Mouse (Mus musculus) midbrain, embryonic 12.5 days (tissue): Measurements from ENCODE around the gene Sox5. TPM values are rescaled to one million over a fixed set of nuclear protein-coding genes. Genes with fewer than 3 reads are reported as not detected.

Experiments
- ATAC-seq: fragments of 200-750 bp; cut with Nextera tagmentation; 2 replicates; pipeline ENCODE4 v1.8.0; 2017; ENCODE audit warnings: low read depth, moderate TSS enrichment, moderate library complexity; ENCODE audit not compliant: low FRiP score
- H3K27ac ChIP-seq: fragments of 300-500 bp; sonication (generic); replicated peaks from 2 replicates; pipeline ENCODE4 v1.5.1; 2016; ENCODE audit warnings: mild to moderate bottlenecking
- H3K27me3 ChIP-seq: fragments of 300-500 bp; sonication (generic); 2 replicates; pipeline ENCODE4 v1.6.1; 2016; ENCODE audit warnings: mild to moderate bottlenecking
- H3K36me3 ChIP-seq: fragments of 300-500 bp; sonication (generic); 2 replicates; pipeline ENCODE4 v1.6.1; 2016
- H3K4me1 ChIP-seq: fragments of 300-500 bp; sonication (generic); 2 replicates; pipeline ENCODE4 v1.6.1; 2016
- H3K4me2 ChIP-seq: fragments of 300-500 bp; sonication (generic); replicated peaks from 2 replicates; pipeline ENCODE4 v1.6.1; 2016; ENCODE audit warnings: mild to moderate bottlenecking, moderate library complexity
- H3K4me3 ChIP-seq: fragments of 300-500 bp; sonication (generic); 2 replicates; pipeline ENCODE4 v1.5.1; 2016; ENCODE audit warnings: mild to moderate bottlenecking
- H3K9ac ChIP-seq: fragments of 300-500 bp; sonication (generic); replicated peaks from 2 replicates; pipeline ENCODE4 v1.6.1; 2016; ENCODE audit warnings: mild to moderate bottlenecking, moderate library complexity
- H3K9me3 ChIP-seq: fragments of 300-500 bp; sonication (generic); 2 replicates; pipeline ENCODE4 v1.6.1; 2016; ENCODE audit warnings: mild to moderate bottlenecking
- WGBS: fragments of 180-500 bp; shearing (Covaris S2); methylation state at CpG from one replicate; pipeline ENCODE4 v1.1.7; 2016; 5-methylcytosine and 5-hydroxymethylcytosine counted together
- polyA plus RNA-seq: library from polyadenylated mRNA; unstranded; fragments of >200 nt; fragmentation: Nextera tagmentation; extraction: Ambion mirVana; gene quantifications from 2 replicates; pipeline ENCODE4 v1.2.1, GENCODE M21; 2016

Gene Sox5
- polyA plus RNA-seq, 1 experiment from 2014 or later: 46.8 TPM

- Histone ChIP-seq H3K9ac (no peak overlapping the region), H3K36me3 (no peaks in the 10 kb centered on the region), H3K27me3 (peaks cover 3% of the 10 kb centered on the region; the same call in 1 of the 2 replicates), H3K4me2 (no peak overlapping the region), H3K4me3 (no peak overlapping the region), H3K9me3 (no peaks in the 10 kb centered on the region), H3K27ac (no peak overlapping the region), H3K4me1 (peaks cover 12% of the 10 kb centered on the region)
- ATAC-seq: no peak
- WGBS: 70% methylated on average over 8 of the region's 8 CpGs
Measured at GRCm38 (mm10) chr6:144596536-144597210, 185.1 kb downstream of the Sox5 start.

GRCm38 (mm10) chr6:144584854-144585253, 196.9 kb downstream of the Sox5 start:
- no peak overlapping the region for H3K4me2 ChIP-seq
- no peak overlapping the region for H3K9ac ChIP-seq
- no peak overlapping the region for H3K4me3 ChIP-seq
- no peaks in the 10 kb centered on the region; the same call in 1 of the 2 replicates for H3K4me1 ChIP-seq
- 57% methylated on average over 5 of the region's 5 CpGs for WGBS
- no peaks in the 10 kb centered on the region for H3K36me3 ChIP-seq
- H3K27ac ChIP-seq: no peak overlapping the region
- no peaks in the 10 kb centered on the region for H3K27me3 ChIP-seq
- ATAC-seq: no peak
- H3K9me3 ChIP-seq: no peaks in the 10 kb centered on the region

DNA sequence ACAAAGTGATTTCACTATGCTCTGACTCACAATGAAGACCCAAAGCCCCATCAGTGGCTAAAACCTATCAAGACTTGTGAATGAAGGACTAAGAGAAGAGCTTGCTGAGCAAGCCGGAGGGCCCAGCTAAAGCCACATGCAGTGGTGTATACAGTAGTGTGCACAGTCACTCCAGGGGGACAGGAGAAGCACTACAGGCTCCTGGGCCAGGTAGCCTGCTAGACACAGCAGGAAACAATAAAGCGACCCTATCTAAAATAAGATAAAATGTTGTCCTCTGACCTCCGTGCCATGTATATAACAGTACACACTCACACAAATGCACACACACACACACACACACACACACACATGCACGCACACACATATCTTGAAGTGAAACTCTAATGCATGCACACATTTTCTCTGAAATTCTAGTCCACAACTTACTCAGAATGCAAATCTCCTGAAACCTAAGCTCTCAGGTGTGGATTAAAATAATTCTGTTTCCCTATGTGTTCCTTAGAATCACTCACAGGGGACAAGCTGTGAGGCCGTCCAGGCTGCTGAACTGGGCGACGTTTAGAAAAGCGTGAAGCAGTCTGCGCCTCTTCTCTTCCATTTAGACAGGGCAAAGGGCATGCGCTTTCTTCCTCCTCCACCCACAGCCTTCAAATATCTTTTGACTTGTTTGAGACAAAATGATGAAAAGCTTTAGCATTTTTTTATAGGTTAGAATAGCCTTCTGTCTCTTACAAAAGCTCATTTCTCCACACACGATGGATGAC, 197.5 kb downstream of the Sox5 start:
- Histone ChIP-seq H3K27ac (no peak overlapping the region), H3K9me3 (no peaks in the 10 kb centered on the region), H3K27me3 (no peaks in the 10 kb centered on the region), H3K4me1 (peaks cover 4% of the 10 kb centered on the region), H3K4me2 (no peak overlapping the region), H3K4me3 (no peak overlapping the region), H3K36me3 (no peaks in the 10 kb centered on the region), H3K9ac (no peak overlapping the region)
- WGBS: 52% methylated on average over 11 of the region's 11 CpGs
- ATAC-seq: no peak

DNA sequence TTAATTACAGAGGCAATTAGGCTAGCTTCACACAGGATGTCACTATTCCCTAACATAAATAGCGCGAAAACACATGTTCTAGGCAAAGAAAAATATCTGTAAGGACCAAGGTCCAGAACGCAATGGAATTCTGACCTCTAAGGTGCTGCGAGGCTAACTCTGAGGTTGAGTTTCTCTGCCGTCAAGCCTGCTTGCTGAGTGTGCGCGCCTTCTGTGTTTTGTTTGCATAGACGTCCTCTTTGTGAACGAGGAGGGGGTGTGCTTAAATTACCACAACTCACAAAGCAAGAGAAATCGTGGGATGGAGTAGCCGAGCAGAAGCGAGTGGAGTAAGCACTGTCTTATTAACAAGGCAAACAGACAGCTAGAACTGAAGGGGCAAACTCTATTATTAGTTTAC, 202.5 kb downstream of the Sox5 start:
- H3K4me3 ChIP-seq: no peak overlapping the region
- 48% methylated on average over 12 of the region's 12 CpGs for WGBS
- ATAC-seq: no peak
- H3K27ac ChIP-seq: no peak overlapping the region
- H3K4me1 ChIP-seq: peaks cover 9% of the 10 kb centered on the region
- H3K36me3 ChIP-seq: no peaks in the 10 kb centered on the region
- no peaks in the 10 kb centered on the region for H3K27me3 ChIP-seq
- H3K9me3 ChIP-seq: no peaks in the 10 kb centered on the region
- H3K9ac ChIP-seq: no peak overlapping the region
- no peak overlapping the region for H3K4me2 ChIP-seq

DNA sequence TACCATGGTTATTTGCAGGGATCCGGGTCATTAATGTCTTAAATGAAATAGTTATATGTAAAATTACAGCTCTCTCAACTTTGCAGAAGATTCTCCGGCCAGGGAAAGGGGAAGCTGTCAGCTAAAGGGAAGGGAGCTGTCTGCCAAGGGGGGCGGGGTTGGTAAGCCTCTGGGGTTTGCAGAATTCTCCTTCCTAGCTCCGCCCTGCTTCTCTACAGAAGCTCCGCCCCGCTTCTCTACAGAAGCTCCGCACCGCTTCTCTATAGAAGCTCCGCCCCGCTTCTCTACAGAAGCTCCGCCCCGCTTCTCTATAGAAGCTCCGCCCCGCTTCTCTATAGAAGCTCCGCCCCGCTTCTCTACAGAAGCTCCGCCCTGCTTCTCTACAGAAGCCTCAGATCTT, 210.9 kb downstream of the Sox5 start:
- ATAC-seq: no peak

DNA sequence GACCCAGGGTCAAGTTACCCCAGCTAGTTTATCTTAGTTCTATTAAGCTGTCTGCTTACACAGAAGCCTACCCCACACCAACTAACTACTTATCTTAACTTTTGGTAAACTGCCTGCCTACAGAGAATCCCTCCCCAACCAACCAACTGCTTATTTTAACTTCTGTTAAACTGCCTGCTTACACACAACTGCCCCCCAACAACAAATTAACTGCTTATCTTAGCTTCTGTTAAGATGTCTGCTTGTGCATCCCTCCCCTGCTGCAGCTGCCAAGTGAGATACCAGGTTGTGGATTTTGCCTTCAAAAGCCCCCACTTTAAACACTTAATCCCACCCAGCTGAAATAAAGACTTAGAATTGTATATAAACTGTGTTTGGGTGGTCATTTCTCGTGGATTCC, 215.9 kb downstream of the Sox5 start:
- Histone ChIP-seq H3K27ac (no peak overlapping the region), H3K9ac (no peak overlapping the region), H3K27me3 (no peaks in the 10 kb centered on the region), H3K4me2 (no peak overlapping the region), H3K36me3 (no peaks in the 10 kb centered on the region), H3K9me3 (0 out of 2 replicates have a peak, but pooled peaks cover 2% of the 10 kb centered on the region), H3K4me3 (no peak overlapping the region), H3K4me1 (no peaks in the 10 kb centered on the region)
- 74% methylated on average over 1 of the region's 1 CpGs for WGBS
- ATAC-seq: no peak

More for the DNA sequence above, 210.9 kb downstream of the Sox5 start:
- Histone ChIP-seq H3K27ac (no peak overlapping the region), H3K9me3 (no peaks in the 10 kb centered on the region), H3K27me3 (no peaks in the 10 kb centered on the region), H3K9ac (no peak overlapping the region), H3K4me3 (no peak overlapping the region), H3K4me1 (peaks cover 3% of the 10 kb centered on the region; the same call in 1 of the 2 replicates), H3K4me2 (no peak overlapping the region), H3K36me3 (no peaks in the 10 kb centered on the region)
- WGBS: 65% methylated on average over 17 of the region's 17 CpGs

DNA sequence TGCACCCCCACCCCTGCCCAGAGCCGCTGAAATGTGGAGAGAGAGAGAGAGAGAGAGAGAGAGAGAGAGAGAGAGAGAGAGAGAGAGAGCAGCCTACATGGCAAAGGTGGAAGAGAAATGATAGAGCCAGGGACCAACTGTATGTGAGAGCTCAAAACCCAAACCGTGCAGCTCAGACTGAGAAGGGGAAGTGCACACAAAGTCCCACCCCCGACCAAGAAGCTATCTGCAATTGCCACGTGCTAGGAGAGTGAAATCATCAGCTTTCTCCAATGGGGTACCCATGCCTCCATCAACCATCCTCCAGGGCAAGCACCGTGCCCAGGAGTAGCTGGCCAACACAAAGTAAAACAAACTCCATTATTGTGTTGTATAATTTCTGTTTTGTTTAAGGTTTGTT, 220.1 kb downstream of the Sox5 start:
- WGBS: 88% methylated on average over 5 of the region's 5 CpGs
- no peak overlapping the region for H3K4me3 ChIP-seq
- H3K4me1 ChIP-seq: peaks cover 6% of the 10 kb centered on the region; the same call in 1 of the 2 replicates
- no peak for ATAC-seq
- no peak overlapping the region for H3K9ac ChIP-seq
- H3K27ac ChIP-seq: no peak overlapping the region
- H3K27me3 ChIP-seq: no peaks in the 10 kb centered on the region
- no peaks in the 10 kb centered on the region for H3K36me3 ChIP-seq
- H3K9me3 ChIP-seq: 0 out of 2 replicates have a peak, but pooled peaks cover 2% of the 10 kb centered on the region
- no peak overlapping the region for H3K4me2 ChIP-seq

DNA sequence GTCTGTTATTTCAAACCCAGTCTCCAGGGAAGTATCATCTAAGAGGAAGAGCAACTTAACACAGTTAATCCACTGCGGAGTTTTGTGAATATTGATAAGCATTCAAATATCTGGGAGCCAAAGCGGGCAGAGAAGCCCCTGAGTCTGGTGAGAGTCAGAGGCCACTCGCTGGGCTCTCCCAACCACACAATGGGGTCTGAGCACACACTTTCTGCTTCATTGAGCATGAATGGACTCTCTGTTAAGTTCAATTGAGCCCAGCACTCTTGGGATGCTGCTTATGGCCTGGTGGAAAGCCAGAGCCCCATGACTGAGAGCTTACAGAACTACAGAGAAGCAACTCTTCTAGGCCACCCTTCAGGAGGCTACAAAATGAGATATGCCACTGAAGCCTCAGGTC, 221.6 kb downstream of the Sox5 start:
- no peak overlapping the region for H3K27ac ChIP-seq
- H3K27me3 ChIP-seq: no peaks in the 10 kb centered on the region
- peaks cover 6% of the 10 kb centered on the region; the same call in 1 of the 2 replicates for H3K4me1 ChIP-seq
- H3K9me3 ChIP-seq: 0 out of 2 replicates have a peak, but pooled peaks cover 2% of the 10 kb centered on the region
- H3K4me3 ChIP-seq: no peak overlapping the region
- H3K4me2 ChIP-seq: no peak overlapping the region
- no peak overlapping the region for H3K9ac ChIP-seq
- no peaks in the 10 kb centered on the region for H3K36me3 ChIP-seq
- WGBS: 23% methylated on average over 3 of the region's 3 CpGs
- no peak for ATAC-seq

DNA sequence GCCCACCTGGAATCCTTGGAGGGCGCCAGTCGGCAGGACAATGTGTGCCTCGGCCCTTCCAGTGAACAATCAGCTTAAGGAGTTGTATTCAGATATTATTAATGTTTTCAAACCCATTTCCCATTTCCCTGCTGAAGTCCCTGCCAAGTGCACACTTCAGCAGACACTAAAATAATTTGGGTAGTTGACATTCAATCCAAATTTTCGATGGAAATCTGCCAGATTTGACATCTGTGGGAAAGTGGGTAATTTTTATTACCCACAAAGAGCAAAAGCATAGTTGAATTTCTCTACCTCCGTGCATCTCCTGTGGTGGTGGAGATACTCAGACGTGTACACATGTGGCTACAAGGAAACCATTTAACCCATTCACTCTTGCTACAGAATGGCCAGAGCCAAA, 228.3 kb downstream of the Sox5 start:
- Histone ChIP-seq H3K9me3 (no peaks in the 10 kb centered on the region), H3K9ac (no peak overlapping the region), H3K27me3 (no peaks in the 10 kb centered on the region), H3K4me2 (no peak overlapping the region), H3K4me1 (0 out of 2 replicates have a peak, but pooled peaks cover 3% of the 10 kb centered on the region), H3K36me3 (no peaks in the 10 kb centered on the region), H3K4me3 (no peak overlapping the region), H3K27ac (no peak overlapping the region)
- 69% methylated on average over 6 of the region's 6 CpGs for WGBS
- no peak for ATAC-seq

DNA sequence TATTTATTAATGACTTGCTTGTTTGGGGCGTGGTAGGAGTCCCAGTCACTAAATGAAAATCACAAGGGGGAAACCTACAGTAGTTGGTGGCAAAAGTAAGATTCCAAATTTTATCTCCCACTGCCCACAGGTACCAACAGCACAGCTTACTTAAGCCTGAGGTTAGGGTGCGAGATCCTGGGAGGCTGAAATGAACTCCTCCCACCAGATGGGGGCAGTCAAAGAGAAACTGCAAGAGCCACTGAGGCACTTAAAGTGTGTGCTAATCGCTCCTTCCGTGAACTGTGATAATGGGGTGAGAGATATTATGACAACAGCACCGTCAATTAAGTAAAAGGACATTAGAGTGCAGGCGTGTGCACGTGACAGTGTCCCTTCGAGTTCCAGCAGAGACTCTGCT, 232.8 kb downstream of the Sox5 start:
- Histone ChIP-seq H3K9me3 (no peaks in the 10 kb centered on the region), H3K9ac (no peak overlapping the region), H3K4me3 (no peak overlapping the region), H3K27ac (no peak overlapping the region), H3K4me2 (no peak overlapping the region), H3K4me1 (0 out of 2 replicates have a peak, but pooled peaks cover 3% of the 10 kb centered on the region), H3K27me3 (no peaks in the 10 kb centered on the region), H3K36me3 (no peaks in the 10 kb centered on the region)
- 94% methylated on average over 8 of the region's 8 CpGs for WGBS
- ATAC-seq: no peak

- no peak overlapping the region for H3K4me3 ChIP-seq
- no peaks in the 10 kb centered on the region for H3K9me3 ChIP-seq
- no peak overlapping the region for H3K9ac ChIP-seq
- H3K27ac ChIP-seq: no peak overlapping the region
- no peak overlapping the region for H3K4me2 ChIP-seq
- H3K36me3 ChIP-seq: no peaks in the 10 kb centered on the region
- no peaks in the 10 kb centered on the region for H3K27me3 ChIP-seq
- ATAC-seq: no peak
- no peaks in the 10 kb centered on the region for H3K4me1 ChIP-seq
Measured at GRCm38 (mm10) chr6:144547141-144547540, 234.6 kb downstream of the Sox5 start.

- Histone ChIP-seq H3K9me3 (no peaks in the 10 kb centered on the region), H3K27me3 (no peaks in the 10 kb centered on the region), H3K9ac (no peak overlapping the region), H3K27ac (no peak overlapping the region), H3K36me3 (no peaks in the 10 kb centered on the region), H3K4me2 (no peak overlapping the region), H3K4me1 (no peaks in the 10 kb centered on the region), H3K4me3 (no peak overlapping the region)
- no peak for ATAC-seq
- WGBS: 93% methylated on average over 8 of the region's 8 CpGs
Measured at GRCm38 (mm10) chr6:144545549-144545948, 236.2 kb downstream of the Sox5 start.
